In the genomic region with DNA sequence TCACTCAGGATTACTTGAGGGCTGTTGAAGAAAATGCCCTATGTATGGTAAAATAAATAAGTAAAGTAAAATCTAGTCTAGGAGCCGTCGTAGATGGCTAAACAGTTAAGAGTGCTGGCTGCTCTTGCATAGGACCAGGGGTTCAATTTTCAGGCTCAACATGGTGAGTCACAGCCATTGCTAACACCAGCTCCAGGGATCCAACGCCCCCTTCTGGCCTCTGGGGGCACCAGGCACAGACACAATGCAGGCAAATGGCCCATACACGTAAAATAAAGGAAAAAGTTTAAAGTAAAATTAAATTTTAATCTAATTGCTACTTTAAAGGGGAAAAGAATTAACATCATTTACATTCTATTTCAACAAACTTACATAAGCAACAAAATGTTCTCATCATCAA, we compare ENCODE assay signal across 8 mouse cellular contexts. TPM values are rescaled to one million over a fixed set of nuclear protein-coding genes. Genes with fewer than 3 reads are reported as not detected.
A peak's percentile ranks its signal among the peaks of the same experiment; 100 is the strongest.
DNase-seq lines count a peak whose midpoint lies in the region; ATAC-seq lines count a peak whose summit lies in the region.

No protein-coding gene starts in this region.

- no peaks in the 10 kb centered on the region for H3K27me3 ChIP-seq in heart, embryonic 12.5 days (replicated peaks)
- no peaks in the 10 kb centered on the region for H3K27me3 ChIP-seq in embryonic facial prominence, embryonic 13.5 days
- no peaks in the 10 kb centered on the region for H3K27me3 ChIP-seq in kidney, embryonic 15.5 days

- no peak for ATAC-seq in heart, embryonic 12.5 days (ENCODE audit: insufficient number of reproducible peaks, low FRiP score)
- ATAC-seq in embryonic facial prominence, embryonic 13.5 days (ENCODE audit: insufficient number of reproducible peaks, insufficient read depth, low FRiP score, low TSS enrichment, low read depth) = no peak
- no peak for ATAC-seq in kidney, embryonic 15.5 days (replicated peaks; ENCODE audit: low FRiP score)
- peak; percentile 78 for ATAC-seq in megakaryocyte progenitor cell, adult 5-6 weeks (replicated peaks; ENCODE audit: poor library complexity)

- H3K36me3 ChIP-seq in heart, embryonic 12.5 days = peaks cover 34% of the 10 kb centered on the region
- H3K36me3 ChIP-seq in embryonic facial prominence, embryonic 13.5 days = peaks cover 34% of the 10 kb centered on the region
- H3K36me3 ChIP-seq in kidney, embryonic 15.5 days = peaks cover 41% of the 10 kb centered on the region

- DNase-seq in heart, adult 9 months (ENCODE audit: low spot score in 2 of 2) = no peak
- DNase-seq in Muller cell, postnatal 12 days (ENCODE audit: inconsistent ontology term) = peak; percentile 54
- DNase-seq in thymus, postnatal 14 days = peak; percentile 45
- no peak for DNase-seq in urinary bladder, adult 2 months (ENCODE audit: low spot score)

- peak overlapping the region; percentile 16; the same call in 1 of the 2 replicates for H3K4me3 ChIP-seq in heart, embryonic 12.5 days
- peak overlapping the region; percentile 7; the same call in 1 of the 2 replicates for H3K4me3 ChIP-seq in embryonic facial prominence, embryonic 13.5 days
- H3K4me3 ChIP-seq in kidney, embryonic 15.5 days (replicated peaks) = 0 out of 2 replicates have a peak overlapping the region, but pooled peaks have one; percentile 6

- no peak overlapping the region for H3K27ac ChIP-seq in heart, embryonic 12.5 days (ENCODE audit: poor library complexity, severe bottlenecking)
- H3K27ac ChIP-seq in embryonic facial prominence, embryonic 13.5 days = no peak overlapping the region
- H3K27ac ChIP-seq in kidney, embryonic 15.5 days = no peak overlapping the region

- H3K9me3 ChIP-seq in heart, embryonic 12.5 days (replicated peaks) = no peaks in the 10 kb centered on the region
- H3K9me3 ChIP-seq in embryonic facial prominence, embryonic 13.5 days = no peaks in the 10 kb centered on the region
- no peaks in the 10 kb centered on the region for H3K9me3 ChIP-seq in kidney, embryonic 15.5 days (replicated peaks)

- H3K4me1 ChIP-seq in heart, embryonic 12.5 days (replicated peaks) = peaks cover 10% of the 10 kb centered on the region
- H3K4me1 ChIP-seq in embryonic facial prominence, embryonic 13.5 days = peaks cover 11% of the 10 kb centered on the region; the same call in 1 of the 2 replicates
- H3K4me1 ChIP-seq in kidney, embryonic 15.5 days = peaks cover 9% of the 10 kb centered on the region

- H3K4me2 ChIP-seq in heart, embryonic 12.5 days = peak overlapping the region; percentile 33; the same call in 1 of the 2 replicates
- H3K4me2 ChIP-seq in embryonic facial prominence, embryonic 13.5 days = peak overlapping the region; percentile 36
- peak overlapping the region; percentile 41 for H3K4me2 ChIP-seq in kidney, embryonic 15.5 days

- H3K9ac ChIP-seq in heart, embryonic 12.5 days = no peak overlapping the region
- H3K9ac ChIP-seq in embryonic facial prominence, embryonic 13.5 days = no peak overlapping the region
- no peak overlapping the region for H3K9ac ChIP-seq in kidney, embryonic 15.5 days

- 53% methylated on average over 4 of the region's 4 CpGs for WGBS in heart, embryonic 12.5 days
- WGBS in embryonic facial prominence, embryonic 13.5 days = 48% methylated on average over 4 of the region's 4 CpGs
- WGBS in kidney, embryonic 15.5 days = 47% methylated on average over 4 of the region's 4 CpGs

RNA-seq across cellular contexts. Expression of gene Uba2, which starts 2.5 kb away (rescaled TPM):
- polyA plus RNA-seq in heart, embryonic 12.5 days (2016; fragmentation: Nextera tagmentation; extraction: Ambion mirVana) = 123 and 127 TPM in 2 replicates
- 226 and 239 TPM in 2 replicates for polyA plus RNA-seq in embryonic facial prominence, embryonic 13.5 days (2015; fragmentation: Nextera tagmentation; extraction: Ambion mirVana)
- 221 and 223 TPM in 2 replicates for polyA plus RNA-seq in kidney, embryonic 15.5 days (2015; fragmentation: Nextera tagmentation; extraction: Ambion mirVana)
- 180 and 208 TPM in 2 replicates for total RNA-seq in megakaryocyte progenitor cell, adult 5-6 weeks (2015)
- 184 and 193 TPM in 2 replicates for total RNA-seq in megakaryocyte progenitor cell, adult 5-6 weeks (2017)
- 76.1 and 90.3 TPM in 2 replicates for polyA plus RNA-seq in urinary bladder, adult 2 months (2012; rRNA removed)

RNA-seq across cellular contexts. Expression of gene Pdcd2l, which starts 29.6 kb away (rescaled TPM):
- 45.6 and 50.0 TPM in 2 replicates for polyA plus RNA-seq in heart, embryonic 12.5 days (2016; fragmentation: Nextera tagmentation; extraction: Ambion mirVana)
- 59.4 and 70.0 TPM in 2 replicates for polyA plus RNA-seq in embryonic facial prominence, embryonic 13.5 days (2015; fragmentation: Nextera tagmentation; extraction: Ambion mirVana)
- 64.8 and 67.7 TPM in 2 replicates for polyA plus RNA-seq in kidney, embryonic 15.5 days (2015; fragmentation: Nextera tagmentation; extraction: Ambion mirVana)
- total RNA-seq in megakaryocyte progenitor cell, adult 5-6 weeks (2015) = 25.2 and 32.9 TPM in 2 replicates
- 33.0 and 42.0 TPM in 2 replicates for total RNA-seq in megakaryocyte progenitor cell, adult 5-6 weeks (2017)
- polyA plus RNA-seq in urinary bladder, adult 2 months (2012; rRNA removed) = 34.9 and 44.6 TPM in 2 replicates

RNA-seq across cellular contexts. Expression of gene Wtip, which starts 33.8 kb away (rescaled TPM):
- polyA plus RNA-seq in heart, embryonic 12.5 days (2016; fragmentation: Nextera tagmentation; extraction: Ambion mirVana) = 4.5 and 5.9 TPM in 2 replicates
- 6.8 and 9.2 TPM in 2 replicates for polyA plus RNA-seq in embryonic facial prominence, embryonic 13.5 days (2015; fragmentation: Nextera tagmentation; extraction: Ambion mirVana)
- polyA plus RNA-seq in kidney, embryonic 15.5 days (2015; fragmentation: Nextera tagmentation; extraction: Ambion mirVana) = 6.3 and 8.2 TPM in 2 replicates
- total RNA-seq in megakaryocyte progenitor cell, adult 5-6 weeks (2015) = 0.20 and 0.34 TPM in 2 replicates
- total RNA-seq in megakaryocyte progenitor cell, adult 5-6 weeks (2017) = not detected in 2 replicates
- 23.0 and 23.3 TPM in 2 replicates for polyA plus RNA-seq in urinary bladder, adult 2 months (2012; rRNA removed)

Comparison
In these comparisons a context has a peak if more than half of its experiments do, and no peak if none do; other contexts are left out.
1. DNase-seq: peak in Muller cell, postnatal 12 days (single experiment) and thymus, postnatal 14 days (single experiment); none in heart, adult 9 months (0 of 2) and urinary bladder, adult 2 months (single experiment).
2. Peak in every context shown above with its lines, with median percentiles within 50 percentile points of each other: H3K4me2 ChIP-seq and H3K4me3 ChIP-seq.